Mouse (Mus musculus) heart, adult 9 months (tissue): ENCODE results near the gene Catspere2.

Experiments
- DNase-seq, 2 experiments: peaks; one replicate each; pipeline ENCODE4 v3.0.0; 2022; ENCODE audit warnings: low spot score in 2 of 2

Gene Catspere2

DNA sequence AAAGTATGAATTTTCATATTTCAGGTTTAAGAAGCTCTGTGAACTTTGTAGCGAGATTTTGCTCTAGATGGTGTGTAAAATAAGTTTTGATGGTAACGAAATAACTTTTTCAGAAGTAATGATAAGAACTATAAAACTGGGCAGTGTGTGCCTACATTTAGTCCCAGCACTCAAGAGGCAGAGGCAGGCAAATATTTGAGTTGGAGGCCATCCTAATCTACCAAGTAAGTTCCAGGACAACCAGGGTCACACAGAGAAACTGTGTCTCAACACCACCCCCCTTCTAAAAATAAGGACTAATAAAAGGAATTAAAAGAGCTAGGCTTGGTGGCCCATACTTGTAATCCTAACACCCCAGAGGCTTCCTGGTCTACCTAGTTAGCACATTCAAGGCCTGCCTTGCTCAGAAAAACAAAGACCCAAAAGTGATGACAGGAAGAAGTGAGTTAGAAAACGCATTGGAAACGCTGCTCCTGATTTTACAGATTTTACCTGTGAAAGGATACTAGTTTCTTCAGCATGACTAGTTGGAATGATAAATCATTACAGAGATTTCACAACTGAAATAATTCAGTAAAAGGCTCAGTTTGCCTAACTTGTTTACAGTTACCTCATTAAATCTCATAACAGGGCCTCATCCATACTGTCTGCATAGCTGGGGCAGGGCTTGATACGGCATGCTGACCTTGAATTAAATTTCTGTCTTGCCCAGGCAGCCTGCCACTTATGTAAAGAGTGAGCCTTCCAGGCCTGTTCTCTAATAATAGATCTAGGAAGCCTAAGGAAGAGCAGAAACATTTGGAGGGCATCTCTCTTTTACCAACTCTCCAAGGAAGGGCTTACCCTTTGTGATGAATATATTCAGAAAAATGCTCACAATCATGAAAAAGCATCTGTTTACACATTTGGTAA is 236.2 kb downstream of the Catspere2 start:
- DNase-seq = peak; percentile 45 to 49
